Mouse (Mus musculus): ENCODE data around the gene Tmem186.

DNA sequence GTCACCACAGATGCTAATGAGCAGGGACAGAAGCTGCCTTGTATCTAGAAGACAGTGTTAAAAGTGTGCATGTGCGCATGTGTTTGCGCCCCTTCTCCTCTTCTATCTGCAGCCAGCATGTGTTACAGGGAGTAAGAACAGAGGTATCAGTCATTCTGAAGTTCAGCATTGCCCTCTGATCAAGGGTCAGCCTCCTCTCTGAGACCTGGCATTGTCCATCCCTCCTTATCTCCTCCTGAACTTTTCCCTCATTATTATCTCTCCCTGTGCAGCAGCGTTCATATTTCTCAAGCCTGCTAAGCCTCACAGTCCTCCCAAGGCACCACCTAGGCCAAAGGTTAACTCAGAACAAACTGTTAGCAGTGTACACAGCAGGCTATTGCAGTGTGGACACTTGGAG lies 33.7 kb downstream of the Tmem186 start:
- no peak for TF ChIP-seq POLR2A (IDR thresholded peaks at IDR 0.05; ENCODE audit: control insufficient read depth, extremely low read depth, insufficient read depth, low read length, poor library complexity)
- TF ChIP-seq CTCF (IDR thresholded peaks at IDR 0.05; ENCODE audit: borderline replicate concordance, control insufficient read depth, extremely low read depth, insufficient read depth, low read length, poor library complexity) = no peak
